In the genomic region with DNA sequence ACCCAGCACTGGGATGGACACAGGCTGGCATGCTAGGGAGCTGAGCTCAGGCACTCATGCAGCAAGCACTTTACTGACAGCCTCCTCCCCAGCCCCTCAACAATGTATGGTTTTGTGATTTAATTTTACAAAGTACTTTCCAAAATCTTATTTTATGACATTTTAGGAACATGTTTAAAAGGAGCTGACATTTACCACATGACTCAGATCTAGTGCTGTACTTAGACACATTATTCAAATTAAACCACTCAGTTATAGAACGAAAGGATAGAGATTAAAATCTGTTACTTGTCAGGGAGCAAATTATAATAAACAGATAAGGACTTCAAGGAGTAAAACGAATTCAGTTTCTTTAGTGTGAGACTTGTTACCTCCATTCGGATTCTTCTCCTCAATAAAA, we compare ENCODE assay signal across 19 mouse cellular contexts. TPM values are rescaled to one million over a fixed set of nuclear protein-coding genes. Genes with fewer than 3 reads are reported as not detected.
"Had no signal": no experiment of that assay in that cellular context is flagged by ENCODE, and none has a peak within 500 bp of the region (broad histone marks: within the 10 kb centered on the region; RNA-seq: fewer than 3 reads in every experiment).

No protein-coding gene starts in this region.

- H3K9ac ChIP-seq: liver, embryonic 13.5 days; midbrain, embryonic 12.5 days; midbrain, embryonic 15.5 days; neural tube, embryonic 12.5 days; neural tube, embryonic 15.5 days had no signal

- H3K27me3 ChIP-seq: liver, embryonic 13.5 days; midbrain, embryonic 12.5 days; midbrain, embryonic 15.5 days; neural tube, embryonic 12.5 days; neural tube, embryonic 15.5 days had no signal

- H3K27ac ChIP-seq: kidney, postnatal 0 days; liver, embryonic 13.5 days; macrophage; midbrain, embryonic 12.5 days; midbrain, embryonic 15.5 days; neural tube, embryonic 12.5 days; neural tube, embryonic 15.5 days; stomach, postnatal 0 days had no signal

- H3K4me1 ChIP-seq: midbrain, embryonic 12.5 days; midbrain, embryonic 15.5 days; neural tube, embryonic 12.5 days; neural tube, embryonic 15.5 days had no signal

- DNase-seq: kidney, adult 2 months; kidney, postnatal 25 days; liver, embryonic 13.5 days; lung, adult 2 months; lung, postnatal 14 days; right cerebral cortex, adult 18-20 months; right cerebral cortex, postnatal 4 days; thymus, postnatal 25 days had no signal

- H3K9me3 ChIP-seq: liver, embryonic 13.5 days; midbrain, embryonic 12.5 days; midbrain, embryonic 15.5 days; neural tube, embryonic 12.5 days; neural tube, embryonic 15.5 days had no signal

- H3K4me3 ChIP-seq: liver, embryonic 13.5 days; midbrain, embryonic 12.5 days; midbrain, embryonic 15.5 days; neural tube, embryonic 12.5 days; neural tube, embryonic 15.5 days had no signal

RNA-seq across cellular contexts. Expression of a gene that starts 28.2 kb away (rescaled TPM):
- total RNA-seq: liver, adult 2 months had no signal
- polyA plus RNA-seq: kidney, postnatal 0 days; large intestine, adult 2 months; liver, adult 2 months; liver, embryonic 13.5 days; liver, embryonic 16.5 days; macrophage; neural tube, embryonic 12.5 days; stomach, embryonic 14.5 days had no signal
